Mouse (Mus musculus) liver, embryonic 16.5 days (tissue): ENCODE data around the gene Recql. TPM values are rescaled to one million over a fixed set of nuclear protein-coding genes. Genes with fewer than 3 reads are reported as not detected.

Experiments used
- ATAC-seq: fragments of 200-750 bp; cut with Nextera tagmentation; 2 replicates; pipeline ENCODE4 v1.8.0; 2017; ENCODE audit warnings: low read depth, mild to moderate bottlenecking, moderate number of reproducible peaks, moderate library complexity
- H3K27ac ChIP-seq: fragments of 300-500 bp; sonication (generic); 2 replicates; pipeline ENCODE4 v1.5.1; 2014; ENCODE audit warnings: mild to moderate bottlenecking, low read length
- H3K27me3 ChIP-seq: fragments of 300-500 bp; sonication (generic); 2 replicates; pipeline ENCODE4 v1.6.1; 2014; ENCODE audit warnings: low read depth, low read length, mixed read lengths; ENCODE audit not compliant: control insufficient read depth, insufficient read depth
- H3K36me3 ChIP-seq: fragments of 300-500 bp; sonication (generic); 2 replicates; pipeline ENCODE4 v1.6.1; 2014; ENCODE audit warnings: mild to moderate bottlenecking; ENCODE audit not compliant: control insufficient read depth, insufficient read depth
- H3K4me1 ChIP-seq: fragments of 300-500 bp; sonication (generic); 2 replicates; pipeline ENCODE4 v1.6.1; 2014; ENCODE audit warnings: low read depth, low read length, mixed read lengths; ENCODE audit not compliant: control insufficient read depth
- H3K4me2 ChIP-seq: fragments of 300-500 bp; sonication (generic); 2 replicates; pipeline ENCODE4 v1.6.1; 2014; ENCODE audit warnings: low read depth, low read length, mixed read lengths
- H3K4me3 ChIP-seq: fragments of 300-500 bp; sonication (generic); 2 replicates; pipeline ENCODE4 v1.5.1; 2014; ENCODE audit warnings: low read depth, mild to moderate bottlenecking, low read length
- H3K9ac ChIP-seq: fragments of 300-500 bp; sonication (generic); 2 replicates; pipeline ENCODE4 v1.6.1; 2014; ENCODE audit warnings: low read depth, low read length
- H3K9me3 ChIP-seq: fragments of 300-500 bp; sonication (generic); replicated peaks from 2 replicates; pipeline ENCODE4 v1.6.1; 2016; ENCODE audit warnings: low read length; ENCODE audit not compliant: control insufficient read depth
- WGBS: fragments of 180-500 bp; shearing (Covaris S2); extraction: QIAGEN DNeasy Blood & Tissue Kit; methylation state at CpG from one replicate; pipeline ENCODE4 v1.1.7; 2014; ENCODE audit not compliant: insufficient replicate concordance; 5-methylcytosine and 5-hydroxymethylcytosine counted together
- polyA plus RNA-seq: library from polyadenylated mRNA; unstranded; fragments of >200 nt; fragmentation: Nextera tagmentation; extraction: Ambion mirVana; gene quantifications from 2 replicates; pipeline ENCODE4 v1.2.1, GENCODE M21; 2015

Recql gene
- polyA plus RNA-seq, 1 experiment from 2014 or later, result 12.1 TPM

- Histone ChIP-seq H3K4me1 (peaks cover 11% of the 10 kb centered on the region), H3K4me2 (no peak overlapping the region), H3K27ac (peak overlapping the region; percentile 21), H3K36me3 (peaks cover 6% of the 10 kb centered on the region), H3K27me3 (no peaks in the 10 kb centered on the region), H3K9ac (no peak overlapping the region), H3K4me3 (no peak overlapping the region), H3K9me3 (no peaks in the 10 kb centered on the region)
- peak; percentile 28 for ATAC-seq
- 63% methylated on average over 11 of the region's 11 CpGs for WGBS
Measured at GRCm38 (mm10) chr6:142347431-142348385, 39.2 kb downstream of the Recql start.

- peak overlapping the region; percentile 69 for H3K4me2 ChIP-seq
- no peak for ATAC-seq
- no peaks in the 10 kb centered on the region for H3K9me3 ChIP-seq
- H3K4me1 ChIP-seq, result peaks cover 11% of the 10 kb centered on the region
- 35% methylated on average over 12 of the region's 12 CpGs for WGBS
- H3K9ac ChIP-seq, result peak overlapping the region; percentile 75
- no peaks in the 10 kb centered on the region for H3K27me3 ChIP-seq
- peak overlapping the region; percentile 85 for H3K4me3 ChIP-seq
- peak overlapping the region; percentile 83 for H3K27ac ChIP-seq
- peaks cover 5% of the 10 kb centered on the region for H3K36me3 ChIP-seq
Measured at GRCm38 (mm10) chr6:142346181-142347110, 40.4 kb downstream of the Recql start.

GRCm38 (mm10) chr6:142345440-142346038 is 41.3 kb downstream of the Recql start, which contains the start of gene Pyroxd1:
TSS of gene Pyroxd1 (plus strand) at chr6:142345654.
- peak within 1 kb of the TSS; percentile 83 for H3K27ac ChIP-seq
- H3K27me3 ChIP-seq, result no peaks in the 10 kb centered on the region
- WGBS, result under 1% methylated on average over 48 of the region's 48 CpGs
- H3K9ac ChIP-seq, result peak within 1 kb of the TSS; percentile 75
- H3K9me3 ChIP-seq, result no peaks in the 10 kb centered on the region
- ATAC-seq, result peak; percentile 92
- H3K4me2 ChIP-seq, result peak within 1 kb of the TSS; percentile 69
- no peaks in the 10 kb centered on the region for H3K36me3 ChIP-seq
- H3K4me3 ChIP-seq, result peak within 1 kb of the TSS; percentile 85
- H3K4me1 ChIP-seq, result peaks cover 11% of the 10 kb centered on the region

- Histone ChIP-seq H3K36me3 (no peaks in the 10 kb centered on the region), H3K4me2 (no peak overlapping the region), H3K9me3 (no peaks in the 10 kb centered on the region), H3K4me1 (peaks cover 11% of the 10 kb centered on the region), H3K27me3 (no peaks in the 10 kb centered on the region), H3K4me3 (no peak overlapping the region), H3K9ac (no peak overlapping the region), H3K27ac (no peak overlapping the region)
- 45% methylated on average over 2 of the region's 2 CpGs for WGBS
- no peak for ATAC-seq
Measured at GRCm38 (mm10) chr6:142343561-142343960, 43.3 kb downstream of the Recql start.

- Histone ChIP-seq H3K27me3 (no peaks in the 10 kb centered on the region), H3K4me3 (no peak overlapping the region), H3K4me1 (no peaks in the 10 kb centered on the region), H3K4me2 (no peak overlapping the region), H3K27ac (no peak overlapping the region), H3K36me3 (no peaks in the 10 kb centered on the region), H3K9ac (no peak overlapping the region), H3K9me3 (no peaks in the 10 kb centered on the region)
- WGBS, result 16% methylated on average over 2 of the region's 2 CpGs
- ATAC-seq, result no peak
Measured at GRCm38 (mm10) chr6:142339576-142339975, 47.3 kb downstream of the Recql start.

- WGBS, result 33% methylated on average over 2 of the region's 2 CpGs
Measured at GRCm38 (mm10) chr6:142338961-142339360, 47.9 kb downstream of the Recql start.

GRCm38 (mm10) chr6:142329201-142329600 is 57.7 kb downstream of the Recql start:
- Histone ChIP-seq H3K36me3 (no peaks in the 10 kb centered on the region), H3K27me3 (no peaks in the 10 kb centered on the region), H3K4me3 (no peak overlapping the region), H3K9ac (no peak overlapping the region), H3K4me2 (no peak overlapping the region), H3K27ac (no peak overlapping the region), H3K9me3 (no peaks in the 10 kb centered on the region), H3K4me1 (no peaks in the 10 kb centered on the region)
- WGBS, result 29% methylated on average over 1 of the region's 1 CpGs
- no peak for ATAC-seq

More at GRCm38 (mm10) chr6:142338961-142339360, 47.9 kb downstream of the Recql start:
- H3K9me3 ChIP-seq, result no peaks in the 10 kb centered on the region
- no peak overlapping the region for H3K9ac ChIP-seq
- no peaks in the 10 kb centered on the region for H3K36me3 ChIP-seq
- no peak overlapping the region for H3K4me2 ChIP-seq
- H3K27me3 ChIP-seq, result no peaks in the 10 kb centered on the region
- no peak overlapping the region for H3K4me3 ChIP-seq
- no peaks in the 10 kb centered on the region for H3K4me1 ChIP-seq
- ATAC-seq, result no peak
- H3K27ac ChIP-seq, result no peak overlapping the region

GRCm38 (mm10) chr6:142326598-142326997 is 60.3 kb downstream of the Recql start:
- Histone ChIP-seq H3K9me3 (no peaks in the 10 kb centered on the region), H3K4me1 (no peaks in the 10 kb centered on the region), H3K4me3 (no peak overlapping the region), H3K36me3 (no peaks in the 10 kb centered on the region), H3K27ac (no peak overlapping the region), H3K4me2 (no peak overlapping the region), H3K9ac (no peak overlapping the region), H3K27me3 (no peaks in the 10 kb centered on the region)
- 50% methylated on average over 3 of the region's 3 CpGs for WGBS
- ATAC-seq, result peak; percentile 21; the same call in 1 of the 2 replicates
